Mouse (Mus musculus): Measurements from ENCODE around the gene Slc35g1. TPM values are rescaled to one million over a fixed set of nuclear protein-coding genes. Genes with fewer than 3 reads are reported as not detected.

Slc35g1 gene
- total RNA-seq (2014; fragmentation: Nextera tagmentation): 58.4 and 62.2 TPM in 2 replicates
- 42.2 and 44.4 TPM in 2 replicates for total RNA-seq (2017)
- 11.3 and 11.5 TPM in 2 replicates for polyA plus RNA-seq (2012)

DNA sequence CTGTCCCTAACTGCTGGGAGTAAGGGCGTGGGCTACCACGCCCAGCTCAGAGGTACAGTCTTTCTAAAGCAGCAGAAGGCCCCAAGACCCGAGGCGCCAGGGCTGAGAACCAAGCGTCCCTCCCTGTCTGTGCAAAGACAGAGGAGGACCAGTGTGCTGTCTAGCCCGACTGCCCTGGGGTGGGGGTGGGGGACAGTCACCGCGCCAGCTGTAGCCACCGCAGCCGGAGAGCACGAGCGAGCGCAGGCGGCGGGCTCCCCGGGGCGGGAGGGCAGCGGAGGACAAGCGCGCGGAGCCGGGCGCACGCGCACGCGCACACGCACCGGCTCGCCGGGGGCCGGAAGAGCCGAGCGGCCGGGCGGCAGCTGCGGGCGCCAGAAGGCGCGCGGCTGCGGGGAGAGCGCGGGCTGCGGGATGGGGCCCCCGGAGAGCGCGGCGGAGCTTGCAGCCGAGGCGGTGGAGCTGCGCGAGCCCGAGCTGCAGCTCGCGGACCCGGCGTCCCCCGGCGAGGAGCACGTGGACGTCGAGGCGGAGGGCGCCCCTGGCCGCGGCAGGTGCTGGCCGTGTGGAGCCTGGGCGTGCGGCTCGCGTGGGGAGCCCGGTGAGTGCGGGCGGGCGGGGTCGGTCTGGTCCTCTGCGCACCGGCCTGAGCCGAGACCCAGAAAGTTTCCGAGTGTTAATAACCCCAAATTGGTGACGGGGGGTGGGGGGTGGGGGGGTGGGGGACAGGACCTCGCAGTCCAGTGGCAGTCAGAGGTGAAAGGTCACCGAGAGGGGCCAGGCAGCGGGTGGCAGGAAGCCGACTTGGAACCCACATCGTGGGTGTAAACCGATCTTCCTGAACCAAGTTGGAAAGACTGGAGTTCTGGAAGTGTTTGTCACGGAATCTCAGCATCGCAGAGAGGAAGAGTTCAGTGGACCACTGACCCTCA is at the start of gene Slc35g1:
Slc35g1 (plus strand) TSS at position 280 of the 932 bp plus-strand sequence.
- Histone ChIP-seq H3K27me3 (ENCODE audit: insufficient read depth, low read length) (no peaks in the 10 kb centered on the region), H3K4me1 (ENCODE audit: insufficient read depth, low read depth, low read length) (peaks cover 48% of the 10 kb centered on the region), H3K36me3 (replicated peaks) (peaks cover 21% of the 10 kb centered on the region), H3K4me3 (ENCODE audit: low read depth, low read length) (peak within 1 kb of the TSS; percentile 87), H3K9me3 (replicated peaks) (peaks cover under 1% of the 10 kb centered on the region; the same call in 1 of the 2 replicates)
- peak; percentile 86 for DNase-seq (ENCODE audit: low spot score)
- peak; percentile 70 for ATAC-seq (ENCODE audit: extremely low read depth, insufficient number of reproducible peaks, low FRiP score, poor library complexity, severe bottlenecking)
- no peak for TF ChIP-seq GATA2 (IDR thresholded peaks at IDR 0.05; ENCODE audit: borderline replicate concordance, low read depth, low read length)
- no peak for TF ChIP-seq POLR2AphosphoS5 (IDR thresholded peaks at IDR 0.05; ENCODE audit: insufficient replicate concordance, low read depth, low read length)
- no peak for TF ChIP-seq CTCF (IDR thresholded peaks at IDR 0.05; ENCODE audit: low read depth, low read length)
- TF ChIP-seq GATA1 (IDR thresholded peaks at IDR 0.05; ENCODE audit: borderline replicate concordance, low read length): no peak
- TF ChIP-seq TAL1 (conservative IDR thresholded peaks at IDR 0.05; ENCODE audit: low read depth, low read length): no peak

DNA sequence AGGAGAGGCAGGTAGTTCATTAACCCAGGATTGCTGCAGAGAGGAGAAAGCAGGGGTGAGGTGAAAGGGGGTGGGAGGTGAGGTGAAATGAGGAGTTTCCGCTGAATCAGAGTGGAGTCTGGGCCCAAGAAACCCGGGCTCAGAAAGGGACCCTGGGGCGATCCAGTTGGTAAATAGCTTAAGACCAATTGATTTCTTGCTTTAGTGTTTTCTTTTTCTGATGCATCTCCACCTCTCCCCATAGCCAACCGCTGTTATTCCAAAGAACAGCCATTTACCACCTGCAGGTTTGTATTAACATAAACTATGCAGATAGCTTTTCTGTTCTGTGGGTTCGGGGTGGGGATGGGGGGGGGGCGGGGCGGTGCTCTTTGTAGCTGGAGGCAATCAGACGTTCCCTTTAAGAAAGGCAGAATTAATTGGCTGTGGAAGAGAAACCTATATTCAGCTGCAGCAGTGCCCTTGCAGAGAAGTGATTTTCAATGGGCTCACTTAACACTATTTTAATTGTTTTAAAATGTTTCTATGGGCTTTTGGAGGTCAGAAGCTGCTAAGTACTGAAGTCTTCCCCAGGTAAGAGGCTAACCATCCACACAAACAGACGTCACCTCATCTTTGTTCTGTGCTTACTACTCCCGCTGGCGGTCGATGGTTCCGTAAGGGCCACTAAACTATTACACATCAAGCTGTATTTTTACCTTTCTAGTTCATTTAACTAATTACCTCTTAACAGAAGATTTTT is 47.3 kb upstream of the Slc35g1 start:
- H3K4me3 ChIP-seq (ENCODE audit: low read depth, low read length): no peak overlapping the region
- no peak for ATAC-seq (ENCODE audit: extremely low read depth, insufficient number of reproducible peaks, low FRiP score, poor library complexity, severe bottlenecking)
- H3K36me3 ChIP-seq (replicated peaks): no peaks in the 10 kb centered on the region
- TF ChIP-seq GATA2 (IDR thresholded peaks at IDR 0.05; ENCODE audit: borderline replicate concordance, low read depth, low read length) (no peak), POLR2AphosphoS5 (IDR thresholded peaks at IDR 0.05; ENCODE audit: insufficient replicate concordance, low read depth, low read length) (no peak)
- H3K27me3 ChIP-seq (ENCODE audit: insufficient read depth, low read length): peaks cover 18% of the 10 kb centered on the region
- DNase-seq (ENCODE audit: low spot score): no peak
- H3K9me3 ChIP-seq (replicated peaks): peaks cover 8% of the 10 kb centered on the region
- peaks cover 4% of the 10 kb centered on the region; the same call in 1 of the 2 replicates for H3K4me1 ChIP-seq (ENCODE audit: insufficient read depth, low read depth, low read length)

- peaks cover 5% of the 10 kb centered on the region; the same call in 1 of the 2 replicates for H3K4me1 ChIP-seq (ENCODE audit: insufficient read depth, low read depth, low read length)
- DNase-seq (ENCODE audit: low spot score) (no peak), ATAC-seq (ENCODE audit: extremely low read depth, insufficient number of reproducible peaks, low FRiP score, poor library complexity, severe bottlenecking) (no peak)
- no peaks in the 10 kb centered on the region for H3K36me3 ChIP-seq (replicated peaks)
- H3K4me3 ChIP-seq (ENCODE audit: low read depth, low read length): no peak overlapping the region
- peaks cover 8% of the 10 kb centered on the region for H3K9me3 ChIP-seq (replicated peaks)
- H3K27me3 ChIP-seq (ENCODE audit: insufficient read depth, low read length): peaks cover 18% of the 10 kb centered on the region
- no peak for TF ChIP-seq CTCF (IDR thresholded peaks at IDR 0.05; ENCODE audit: low read depth, low read length)
- no peak for TF ChIP-seq GATA1 (IDR thresholded peaks at IDR 0.05; ENCODE audit: borderline replicate concordance, low read length)
- TF ChIP-seq GATA2 (IDR thresholded peaks at IDR 0.05; ENCODE audit: borderline replicate concordance, low read depth, low read length): no peak
- TF ChIP-seq POLR2AphosphoS5 (IDR thresholded peaks at IDR 0.05; ENCODE audit: insufficient replicate concordance, low read depth, low read length): no peak
- TF ChIP-seq TAL1 (conservative IDR thresholded peaks at IDR 0.05; ENCODE audit: low read depth, low read length): no peak
Measured at GRCm38 (mm10) chr19:38349013-38349341, 46.8 kb upstream of the Slc35g1 start.

- ATAC-seq (ENCODE audit: extremely low read depth, insufficient number of reproducible peaks, low FRiP score, poor library complexity, severe bottlenecking) (no peak), DNase-seq (ENCODE audit: low spot score) (no peak)
- no peak overlapping the region for H3K4me3 ChIP-seq (ENCODE audit: low read depth, low read length)
- TF ChIP-seq TAL1 (conservative IDR thresholded peaks at IDR 0.05; ENCODE audit: low read depth, low read length) (no peak), GATA1 (IDR thresholded peaks at IDR 0.05; ENCODE audit: borderline replicate concordance, low read length) (no peak), POLR2AphosphoS5 (IDR thresholded peaks at IDR 0.05; ENCODE audit: insufficient replicate concordance, low read depth, low read length) (no peak), GATA2 (IDR thresholded peaks at IDR 0.05; ENCODE audit: borderline replicate concordance, low read depth, low read length) (no peak), CTCF (IDR thresholded peaks at IDR 0.05; ENCODE audit: low read depth, low read length) (no peak)
- peaks cover 15% of the 10 kb centered on the region for H3K27me3 ChIP-seq (ENCODE audit: insufficient read depth, low read length)
- H3K9me3 ChIP-seq (replicated peaks): no peaks in the 10 kb centered on the region
- H3K4me1 ChIP-seq (ENCODE audit: insufficient read depth, low read depth, low read length): peaks cover 11% of the 10 kb centered on the region
- no peaks in the 10 kb centered on the region for H3K36me3 ChIP-seq (replicated peaks)
Measured at GRCm38 (mm10) chr19:38351202-38351601, 44.6 kb upstream of the Slc35g1 start.

DNA sequence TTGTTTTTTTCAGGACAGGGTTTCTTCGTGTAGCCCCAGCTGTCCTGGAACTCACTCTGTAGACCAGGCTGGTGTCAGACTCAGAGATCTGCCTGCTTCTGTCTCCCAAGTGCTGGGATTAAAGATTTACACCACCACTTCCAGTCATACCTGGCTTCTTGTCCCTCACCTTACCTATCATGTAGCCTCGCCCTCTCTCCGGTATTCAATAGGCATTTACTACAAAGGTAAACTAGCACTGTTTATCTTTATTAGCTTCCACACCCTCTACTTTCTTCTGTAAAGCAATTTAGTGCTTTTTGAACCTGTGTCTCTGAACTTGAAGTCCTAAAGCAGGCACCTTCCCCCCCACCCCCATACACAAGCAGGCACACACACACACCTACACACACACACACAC is 44.1 kb upstream of the Slc35g1 start:
- TF ChIP-seq TAL1 (conservative IDR thresholded peaks at IDR 0.05; ENCODE audit: low read depth, low read length): no peak
- TF ChIP-seq GATA2 (IDR thresholded peaks at IDR 0.05; ENCODE audit: borderline replicate concordance, low read depth, low read length): no peak
- no peak for TF ChIP-seq GATA1 (IDR thresholded peaks at IDR 0.05; ENCODE audit: borderline replicate concordance, low read length)
- no peak for TF ChIP-seq POLR2AphosphoS5 (IDR thresholded peaks at IDR 0.05; ENCODE audit: insufficient replicate concordance, low read depth, low read length)
- TF ChIP-seq CTCF (IDR thresholded peaks at IDR 0.05; ENCODE audit: low read depth, low read length): no peak

More for the DNA sequence above, 44.1 kb upstream of the Slc35g1 start:
- DNase-seq (ENCODE audit: low spot score): no peak
- no peaks in the 10 kb centered on the region for H3K9me3 ChIP-seq (replicated peaks)
- no peak overlapping the region for H3K4me3 ChIP-seq (ENCODE audit: low read depth, low read length)
- H3K4me1 ChIP-seq (ENCODE audit: insufficient read depth, low read depth, low read length): peaks cover 11% of the 10 kb centered on the region
- H3K27me3 ChIP-seq (ENCODE audit: insufficient read depth, low read length): peaks cover 15% of the 10 kb centered on the region
- H3K36me3 ChIP-seq (replicated peaks): no peaks in the 10 kb centered on the region
- ATAC-seq (ENCODE audit: extremely low read depth, insufficient number of reproducible peaks, low FRiP score, poor library complexity, severe bottlenecking): no peak
